Mouse (Mus musculus) forebrain, postnatal 0 days (tissue): ENCODE measurements around the gene Asb3. TPM values are rescaled to one million over a fixed set of nuclear protein-coding genes. Genes with fewer than 3 reads are reported as not detected.

Experiments
- ATAC-seq: fragments of 200-750 bp; cut with Nextera tagmentation; 2 replicates; pipeline ENCODE4 v1.8.0; 2017; ENCODE audit warnings: mild to moderate bottlenecking, moderate library complexity
- DNase-seq: peaks from one replicate; pipeline ENCODE4 v3.0.0-alpha.2; 2015
- H3K27ac ChIP-seq: fragments of 300-500 bp; sonication (generic); 2 replicates; pipeline ENCODE4 v1.5.1; 2014; ENCODE audit warnings: low read depth, mild to moderate bottlenecking, antibody characterized with exemption, low read length, moderate library complexity, mixed read lengths
- H3K27me3 ChIP-seq: fragments of 300-500 bp; sonication (generic); 2 replicates; pipeline ENCODE4 v1.6.1; 2014; ENCODE audit warnings: mild to moderate bottlenecking, low read length, mixed read lengths; ENCODE audit not compliant: insufficient read depth
- H3K36me3 ChIP-seq: fragments of 300-500 bp; sonication (generic); 2 replicates; pipeline ENCODE4 v1.6.1; 2014; ENCODE audit warnings: mild to moderate bottlenecking, moderate library complexity; ENCODE audit not compliant: insufficient read depth
- H3K4me1 ChIP-seq: fragments of 300-500 bp; sonication (generic); 2 replicates; pipeline ENCODE4 v1.6.1; 2014; ENCODE audit warnings: antibody characterized with exemption; ENCODE audit not compliant: insufficient read depth
- H3K4me2 ChIP-seq: fragments of 300-500 bp; sonication (generic); 2 replicates; pipeline ENCODE4 v1.6.1; 2014; ENCODE audit warnings: low read depth, mild to moderate bottlenecking, moderate library complexity
- H3K4me3 ChIP-seq: fragments of 300-500 bp; sonication (generic); 2 replicates; pipeline ENCODE4 v1.5.1; 2014; ENCODE audit warnings: low read depth, low read length, mixed read lengths
- H3K9ac ChIP-seq: fragments of 300-500 bp; sonication (generic); 2 replicates; pipeline ENCODE4 v1.6.1; 2014; ENCODE audit warnings: mild to moderate bottlenecking
- H3K9me3 ChIP-seq: fragments of 300-500 bp; sonication (generic); 2 replicates; pipeline ENCODE4 v1.6.1; 2016; ENCODE audit warnings: low read length
- CTCF ChIP-seq: sonication (generic); IDR thresholded peaks from 2 replicates; pipeline ENCODE4 v1.5.1; 2016; ENCODE audit warnings: antibody characterized with exemption, control low read depth, low read depth
- WGBS: fragments of 180-500 bp; shearing (Covaris S2); extraction: QIAGEN DNeasy Blood & Tissue Kit; methylation state at CpG from one replicate; pipeline ENCODE4 v1.1.7; 2014; 5-methylcytosine and 5-hydroxymethylcytosine counted together
- polyA plus RNA-seq: library from polyadenylated mRNA; unstranded; fragments of >200 nt; fragmentation: Nextera tagmentation; extraction: Ambion mirVana; gene quantifications from 2 replicates; pipeline ENCODE4 v1.2.1, GENCODE M21; 2015
- total RNA-seq: library from RNA; depleted of rRNA; stranded (reverse); fragments of >200 nt; gene quantifications from 2 replicates; pipeline ENCODE4 v1.2.3, GENCODE M21; 2014; rRNA removed

Asb3 gene
- total RNA-seq (25.7 and 28.2 TPM in 2 replicates), polyA plus RNA-seq (23.1 and 25.5 TPM in 2 replicates)

- no peaks in the 10 kb centered on the region for H3K4me1 ChIP-seq
- peak within 1 kb of the TSS; percentile 69 for H3K4me2 ChIP-seq
- ATAC-seq (peak; percentile 97), DNase-seq (peak; percentile 64)
- H3K27ac ChIP-seq = peak within 1 kb of the TSS; percentile 84
- TF ChIP-seq CTCF = peak; percentile 36
- H3K27me3 ChIP-seq = no peaks in the 10 kb centered on the region
- peak within 1 kb of the TSS; percentile 85 for H3K9ac ChIP-seq
- 3% methylated on average over 41 of the region's 41 CpGs for WGBS
- no peaks in the 10 kb centered on the region for H3K36me3 ChIP-seq
- H3K9me3 ChIP-seq = no peaks in the 10 kb centered on the region
- H3K4me3 ChIP-seq = peak within 1 kb of the TSS; percentile 62
These were observed at the start of gene Asb3, which contains the start of gene Gpr75 for GRCm38 (mm10) chr11:30885171-30885871. Asb3 (plus strand) TSS chr11:30885416. Gpr75 (plus strand) TSS chr11:30885358.

GRCm38 (mm10) chr11:30838793-30839192, 46.4 kb upstream of the Asb3 start:
- WGBS = 97% methylated on average over 2 of the region's 2 CpGs
- no peak overlapping the region for H3K9ac ChIP-seq
- no peak for ATAC-seq
- no peaks in the 10 kb centered on the region for H3K9me3 ChIP-seq
- H3K27me3 ChIP-seq = no peaks in the 10 kb centered on the region
- no peak overlapping the region for H3K4me3 ChIP-seq
- no peak for TF ChIP-seq CTCF
- H3K27ac ChIP-seq = no peak overlapping the region
- no peak overlapping the region for H3K4me2 ChIP-seq
- H3K36me3 ChIP-seq = peaks cover 39% of the 10 kb centered on the region; the same call in 1 of the 2 replicates
- no peak for DNase-seq
- H3K4me1 ChIP-seq = no peaks in the 10 kb centered on the region

DNA sequence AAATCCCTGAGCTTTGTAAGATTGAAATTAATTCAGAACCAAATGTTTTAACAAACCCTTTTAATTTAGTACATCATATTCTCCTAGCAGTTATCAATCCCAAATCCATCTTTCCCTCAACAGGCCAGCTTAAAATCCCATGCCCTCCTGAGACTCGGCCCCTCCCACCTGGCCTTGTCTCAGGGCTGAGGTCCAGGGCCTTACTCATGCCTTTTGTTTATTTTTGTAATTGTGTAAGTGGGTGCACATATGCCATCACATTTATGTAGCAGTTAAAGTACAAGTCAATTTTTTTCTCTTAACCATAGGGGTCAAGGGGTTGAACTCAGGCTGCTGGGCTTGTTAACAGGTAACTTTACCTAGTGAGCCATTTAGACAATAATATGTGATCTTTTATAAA, 40.9 kb upstream of the Asb3 start:
- DNase-seq (no peak), ATAC-seq (no peak)
- H3K27me3 ChIP-seq = no peaks in the 10 kb centered on the region
- H3K4me2 ChIP-seq = no peak overlapping the region
- no peak for TF ChIP-seq CTCF
- no peaks in the 10 kb centered on the region for H3K9me3 ChIP-seq
- H3K27ac ChIP-seq = no peak overlapping the region
- peaks cover 44% of the 10 kb centered on the region for H3K36me3 ChIP-seq
- H3K9ac ChIP-seq = no peak overlapping the region
- 91% methylated on average over 1 of the region's 1 CpGs for WGBS
- no peak overlapping the region for H3K4me3 ChIP-seq
- no peaks in the 10 kb centered on the region for H3K4me1 ChIP-seq

GRCm38 (mm10) chr11:30872425-30872824, 12.8 kb upstream of the Asb3 start:
- Histone ChIP-seq H3K9ac (no peak overlapping the region), H3K4me2 (no peak overlapping the region), H3K27ac (no peak overlapping the region), H3K4me1 (no peaks in the 10 kb centered on the region), H3K36me3 (peaks cover 26% of the 10 kb centered on the region), H3K27me3 (no peaks in the 10 kb centered on the region), H3K9me3 (no peaks in the 10 kb centered on the region), H3K4me3 (no peak overlapping the region)
- DNase-seq = no peak
- no peak for ATAC-seq
- no peak for TF ChIP-seq CTCF

GRCm38 (mm10) chr11:30888153-30888552, 2.9 kb downstream of the Asb3 start:
- no peak for DNase-seq
- no peaks in the 10 kb centered on the region for H3K27me3 ChIP-seq
- no peak overlapping the region for H3K4me3 ChIP-seq
- 0 out of 2 replicates have a peak, but pooled peaks cover 12% of the 10 kb centered on the region for H3K36me3 ChIP-seq
- no peak overlapping the region for H3K4me2 ChIP-seq
- no peaks in the 10 kb centered on the region for H3K9me3 ChIP-seq
- no peaks in the 10 kb centered on the region for H3K4me1 ChIP-seq
- ATAC-seq = no peak
- no peak for TF ChIP-seq CTCF
- WGBS = 89% methylated on average over 2 of the region's 2 CpGs
- no peak overlapping the region for H3K27ac ChIP-seq
- no peak overlapping the region for H3K9ac ChIP-seq

DNA sequence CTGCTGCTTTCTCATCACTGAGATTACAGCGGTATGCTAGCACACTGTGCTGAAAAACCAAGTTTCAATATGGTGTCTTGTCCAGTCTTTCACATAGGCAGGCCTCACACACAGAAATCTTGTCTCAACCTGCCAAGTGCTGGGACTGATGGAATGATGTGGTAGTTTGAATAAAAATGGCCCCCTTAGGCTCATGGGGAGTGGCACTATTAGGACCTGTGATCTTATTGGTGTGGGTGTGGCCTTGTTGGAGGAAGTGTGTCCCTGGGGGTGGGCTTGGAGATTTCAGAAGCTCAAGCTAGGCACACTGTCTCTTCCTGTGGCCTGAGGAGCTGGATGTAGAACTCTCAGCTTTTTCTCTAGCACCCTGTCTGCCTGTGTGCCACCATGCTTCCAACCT, 11.0 kb downstream of the Asb3 start:
- no peak for TF ChIP-seq CTCF
- Histone ChIP-seq H3K9me3 (no peaks in the 10 kb centered on the region), H3K4me2 (no peak overlapping the region), H3K4me1 (no peaks in the 10 kb centered on the region), H3K36me3 (0 out of 2 replicates have a peak, but pooled peaks cover 12% of the 10 kb centered on the region), H3K9ac (no peak overlapping the region), H3K27ac (no peak overlapping the region), H3K4me3 (no peak overlapping the region), H3K27me3 (no peaks in the 10 kb centered on the region)
- no peak for DNase-seq
- ATAC-seq = no peak
- WGBS = 98% methylated on average over 1 of the region's 1 CpGs

GRCm38 (mm10) chr11:30899312-30899711, 14.1 kb downstream of the Asb3 start:
- no peaks in the 10 kb centered on the region for H3K9me3 ChIP-seq
- H3K4me1 ChIP-seq = no peaks in the 10 kb centered on the region
- DNase-seq (no peak), ATAC-seq (no peak)
- no peaks in the 10 kb centered on the region for H3K36me3 ChIP-seq
- no peak overlapping the region for H3K9ac ChIP-seq
- TF ChIP-seq CTCF = no peak
- no peaks in the 10 kb centered on the region for H3K27me3 ChIP-seq
- no peak overlapping the region for H3K4me3 ChIP-seq
- H3K4me2 ChIP-seq = no peak overlapping the region
- H3K27ac ChIP-seq = no peak overlapping the region
